Mouse (Mus musculus): ENCODE results near the gene Trafd1.

DNA sequence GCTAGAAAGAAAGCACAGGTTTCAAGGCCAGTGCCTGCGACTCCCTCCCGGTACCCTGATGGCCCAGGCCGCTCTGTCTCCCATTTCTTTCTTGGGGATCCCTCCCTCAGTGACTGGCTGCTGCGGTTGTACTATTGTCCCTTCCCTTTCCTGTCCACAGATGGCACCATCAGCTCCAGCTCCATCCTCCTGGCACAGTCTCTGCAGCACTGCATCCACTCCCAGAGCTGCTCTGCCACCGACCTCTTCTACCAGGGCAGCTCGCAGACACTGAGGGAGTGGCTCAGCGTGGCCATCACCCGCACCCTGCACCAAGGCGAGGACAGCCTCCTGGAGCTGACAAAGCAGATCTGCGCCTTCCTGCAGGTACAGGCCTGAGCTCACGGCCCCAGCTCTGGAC is 42.9 kb downstream of the Trafd1 start:
- TF ChIP-seq CTCF (IDR thresholded peaks at IDR 0.05; ENCODE audit: control insufficient read depth, insufficient read depth, low read length) = no peak
- no peak for TF ChIP-seq POLR2A (IDR thresholded peaks at IDR 0.05; ENCODE audit: borderline replicate concordance, control insufficient read depth, low read depth, low read length)

Measured in bone marrow, adult 2 months (tissue).